Mouse (Mus musculus) testis, postnatal 10 days (tissue): ENCODE measurements around the gene Gramd4.

Experiments
- DNase-seq: peaks from one replicate; pipeline ENCODE4 v3.0.0; 2021; ENCODE audit warnings: low spot score

The Gramd4 gene

GRCm38 (mm10) chr15:86070368-86070767 is 12.9 kb downstream of the Gramd4 start:
- no peak for DNase-seq

DNA sequence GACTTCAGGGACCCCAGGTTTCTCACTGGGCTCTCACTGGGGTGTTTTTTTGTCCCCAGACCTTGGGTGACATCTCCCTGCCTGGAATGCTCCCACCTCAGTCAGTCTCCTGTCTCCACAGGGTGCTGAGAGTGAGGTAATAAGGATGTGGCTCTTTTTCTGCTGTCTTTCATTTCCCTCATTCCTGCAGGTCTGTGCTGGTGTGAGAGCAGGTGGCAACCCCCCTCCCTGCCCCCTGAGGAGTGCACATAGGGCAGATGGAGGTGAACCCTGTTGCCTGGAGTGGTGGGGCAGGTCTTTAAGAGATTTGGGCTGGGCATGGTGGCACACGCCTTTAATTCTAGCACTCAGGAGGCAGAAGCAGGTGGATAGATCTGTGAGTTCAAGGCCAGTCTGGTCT is 13.7 kb downstream of the Gramd4 start:
- DNase-seq, result no peak

DNA sequence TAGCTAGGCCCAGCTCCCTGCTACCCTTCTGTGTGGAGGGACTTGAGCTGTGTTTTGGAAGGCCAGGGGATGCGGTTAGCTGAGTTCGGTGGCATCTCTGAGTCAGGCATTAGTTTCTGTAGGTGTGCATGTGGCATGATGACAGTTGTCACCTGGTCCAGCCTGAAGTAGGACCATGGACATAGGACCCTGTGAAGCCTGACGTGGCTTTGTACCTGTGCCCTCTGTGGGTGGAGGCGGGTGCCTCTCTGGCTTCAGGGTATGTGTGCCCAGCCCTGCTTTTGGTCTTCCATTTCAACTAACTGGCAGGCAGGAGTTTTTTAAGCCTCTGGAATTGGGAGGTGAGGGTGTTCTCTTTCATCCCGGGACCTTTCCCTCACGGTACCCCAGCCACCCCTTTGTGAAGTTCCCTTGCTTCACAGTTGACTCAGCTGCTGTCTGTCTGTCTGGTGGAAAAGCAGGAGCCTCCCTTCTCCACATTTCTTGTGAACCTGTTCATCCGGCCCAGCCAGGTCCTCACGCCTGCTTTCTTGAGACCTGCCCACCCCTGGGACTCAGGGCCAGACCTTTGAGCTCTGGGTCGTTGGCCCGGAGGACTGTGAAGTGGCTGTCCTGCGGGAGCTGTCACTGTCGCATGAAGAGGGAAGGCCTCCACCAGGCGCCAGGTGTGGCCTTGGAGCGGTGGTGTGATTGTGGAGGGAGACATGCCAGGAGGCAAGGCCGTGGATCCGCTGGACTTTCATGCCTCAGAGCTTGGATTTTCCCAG is 16.9 kb downstream of the Gramd4 start:
- DNase-seq, result no peak

DNA sequence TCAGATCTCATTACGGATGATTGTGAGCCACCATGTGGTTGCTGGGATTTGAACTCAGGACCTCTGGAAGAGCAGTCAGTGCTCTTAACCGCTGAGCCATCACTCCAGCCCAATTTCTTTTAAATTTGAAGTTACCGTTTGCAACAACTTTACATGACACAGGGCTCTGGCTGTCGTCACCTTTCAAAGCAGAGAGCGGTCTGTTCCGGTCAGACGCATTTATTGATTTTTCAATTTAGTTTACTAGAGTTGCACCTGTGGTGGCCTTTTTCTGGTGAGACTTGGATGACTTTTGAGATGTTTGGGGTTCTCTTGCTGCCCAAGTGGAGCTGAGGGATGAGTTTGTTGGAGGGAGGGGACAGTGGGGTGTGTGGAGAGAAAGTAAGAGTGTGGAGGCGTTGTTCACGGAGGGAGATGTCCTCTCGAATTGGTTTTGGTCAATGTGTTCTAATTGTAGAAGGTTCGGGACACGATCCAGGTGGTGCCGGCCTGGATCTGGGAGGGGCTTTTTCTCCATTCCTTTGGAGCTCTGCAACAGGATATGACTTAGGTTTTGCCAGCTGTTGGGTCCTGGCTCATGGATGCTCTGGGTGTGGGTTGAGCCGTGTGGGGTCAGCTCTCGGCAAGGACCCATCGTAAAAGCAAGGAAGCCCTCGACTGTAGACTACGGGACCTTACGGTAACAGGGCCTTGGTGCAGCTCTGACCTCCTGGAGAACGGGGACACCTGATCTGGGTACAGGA is 18.0 kb downstream of the Gramd4 start:
- no peak for DNase-seq

- no peak for DNase-seq
These were observed 18.5 kb downstream of the Gramd4 start for GRCm38 (mm10) chr15:86076048-86076315.

DNA sequence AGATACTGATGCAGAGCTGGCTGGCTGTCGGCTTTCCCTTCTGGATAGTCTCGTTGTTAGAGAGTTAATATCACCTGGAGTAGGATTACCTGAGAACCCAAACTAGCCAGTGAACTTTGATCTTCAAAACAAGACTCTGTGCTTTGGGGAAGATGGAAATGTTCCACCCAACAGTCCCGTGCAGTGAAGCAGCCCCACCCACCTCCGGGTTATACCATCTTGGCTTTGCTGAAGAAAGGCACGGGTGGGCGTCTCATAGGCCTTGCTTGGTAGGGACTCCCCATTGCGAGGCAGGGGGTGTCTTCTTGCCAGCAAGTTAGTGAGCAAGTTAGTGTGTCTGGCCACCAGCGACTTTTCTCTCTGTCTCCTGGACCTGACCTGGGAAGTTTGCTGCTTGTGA is 18.9 kb downstream of the Gramd4 start:
- no peak for DNase-seq

DNA sequence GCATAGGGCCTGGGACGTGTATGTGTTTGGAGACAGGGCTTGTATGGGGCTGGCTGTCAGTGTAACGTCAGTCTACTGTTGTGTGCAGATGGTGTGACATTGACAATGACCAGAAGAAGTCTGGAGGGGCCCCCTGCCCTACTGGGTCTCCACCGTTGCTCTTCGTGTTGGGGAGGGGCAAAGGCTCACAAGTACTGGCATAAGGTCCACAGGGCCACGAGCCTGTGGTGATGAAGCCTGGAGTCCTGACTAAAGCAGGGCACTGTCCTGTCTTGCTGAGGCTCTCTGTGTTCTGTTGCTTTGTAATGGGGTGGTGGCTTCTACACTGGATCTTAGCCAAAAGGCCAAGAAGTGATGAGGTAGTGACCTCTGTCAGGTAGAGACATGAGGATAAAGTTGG is 20.4 kb downstream of the Gramd4 start:
- no peak for DNase-seq

DNA sequence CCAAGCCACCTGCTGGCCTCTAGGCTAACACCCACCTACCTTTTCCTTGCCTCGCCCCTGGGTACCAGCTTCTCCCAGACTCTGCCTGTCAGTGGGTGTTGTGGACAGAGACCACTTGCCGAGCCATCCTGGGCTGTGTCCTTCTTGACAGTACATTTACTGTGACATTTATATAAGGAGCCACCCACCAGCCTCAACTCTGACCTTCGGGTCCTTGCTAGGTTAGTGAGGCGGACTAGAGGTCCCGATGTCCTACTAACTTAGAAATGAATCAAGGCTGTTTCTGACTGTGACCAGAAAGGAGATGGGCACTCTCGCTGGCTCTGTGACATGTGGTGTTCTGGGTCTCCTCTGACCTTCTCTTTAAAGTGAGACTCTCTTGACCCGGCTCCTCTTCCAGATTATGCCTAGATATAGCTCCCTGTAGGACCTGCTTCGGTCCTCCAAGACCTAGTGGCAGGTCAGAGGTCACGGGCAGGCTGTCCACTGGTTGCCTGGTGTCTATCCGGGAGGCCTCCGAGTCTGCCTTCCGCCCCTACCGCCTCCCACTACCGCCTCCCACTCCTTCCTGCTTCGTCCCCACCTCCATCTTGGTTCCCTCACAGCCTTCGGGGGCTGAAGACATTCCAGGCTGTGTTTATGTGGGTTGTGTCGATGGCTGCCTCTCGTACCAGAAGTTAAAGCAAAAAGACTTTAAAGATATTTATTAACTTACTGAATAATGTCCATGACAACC is 21.2 kb downstream of the Gramd4 start:
- DNase-seq, result no peak

DNA sequence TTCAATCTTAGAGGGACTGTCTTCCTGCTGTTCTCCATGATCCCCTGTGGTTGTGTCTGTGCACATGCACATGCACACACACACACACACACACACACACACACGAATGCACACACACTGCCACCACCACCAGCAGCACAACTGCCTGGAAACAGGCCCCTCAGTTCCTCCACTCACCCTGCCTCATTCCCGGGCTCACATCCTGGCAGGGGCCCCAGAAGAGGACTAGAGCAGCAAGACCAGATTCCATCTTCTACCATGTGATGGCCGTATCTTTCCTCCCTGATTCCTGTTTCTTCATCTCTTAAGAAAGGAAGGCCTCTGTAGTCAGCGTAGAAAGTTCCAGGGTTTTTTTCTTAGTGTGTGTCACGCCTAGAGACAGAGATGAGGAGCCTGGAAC is 22.0 kb downstream of the Gramd4 start:
- no peak for DNase-seq

DNA sequence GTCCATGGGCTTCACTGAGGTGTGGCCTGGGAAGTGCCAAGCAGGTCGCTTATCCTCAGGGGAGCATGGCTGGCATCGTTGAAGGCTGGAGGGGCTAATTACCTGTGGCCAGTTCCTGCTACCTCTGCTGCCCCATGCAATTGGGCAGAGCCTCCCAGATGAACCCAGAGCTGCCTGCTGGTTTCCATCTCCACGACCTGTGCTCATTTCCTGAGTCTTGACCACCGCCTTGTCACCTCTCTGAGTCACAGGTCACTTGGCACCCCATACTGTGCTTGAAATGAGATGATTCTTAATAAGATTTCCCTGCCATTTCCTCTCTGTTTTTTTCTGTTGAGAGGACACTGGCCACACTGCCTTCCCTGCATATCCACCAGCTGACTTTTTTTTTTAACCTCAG is 22.4 kb downstream of the Gramd4 start:
- DNase-seq, result no peak

DNA sequence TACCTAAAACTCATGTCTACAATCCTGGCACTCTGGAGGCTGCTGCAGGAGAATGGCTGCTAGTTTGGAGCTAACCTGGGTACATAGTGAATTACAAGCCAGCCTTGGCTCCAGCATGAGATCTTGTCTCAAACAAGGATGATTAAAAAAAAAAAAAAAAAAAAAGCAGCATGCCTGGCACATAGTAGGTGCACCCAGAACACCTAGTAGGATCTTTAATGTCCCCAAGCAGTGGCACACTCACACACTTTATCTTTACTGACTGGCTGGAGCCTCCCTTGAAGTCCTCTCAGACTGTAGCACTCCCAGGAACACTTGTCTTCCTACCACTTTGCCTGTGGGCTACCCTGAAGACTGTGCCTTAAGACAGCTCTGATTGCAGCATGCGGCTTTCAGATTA is 22.9 kb downstream of the Gramd4 start:
- DNase-seq, result no peak

DNA sequence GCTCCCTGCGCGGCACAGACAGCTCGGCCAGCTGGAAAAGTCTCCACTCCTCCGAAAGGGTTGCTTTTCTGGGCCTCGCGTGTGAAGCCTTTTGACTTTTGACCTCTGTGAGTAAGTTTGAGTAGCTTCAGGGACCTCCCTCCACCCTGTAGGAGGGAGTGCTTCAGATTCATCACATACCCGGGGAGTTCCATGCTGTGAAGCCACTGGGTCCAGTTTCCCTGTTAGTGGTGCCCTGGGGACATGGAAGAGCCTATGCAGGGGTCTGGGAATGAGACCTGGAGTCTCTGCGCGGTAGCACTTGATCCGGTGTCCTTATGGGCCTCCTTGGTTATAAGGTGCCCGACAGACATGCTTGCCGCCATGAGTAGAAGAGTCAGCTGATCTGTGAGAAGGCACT is 24.2 kb downstream of the Gramd4 start:
- DNase-seq, result no peak

DNA sequence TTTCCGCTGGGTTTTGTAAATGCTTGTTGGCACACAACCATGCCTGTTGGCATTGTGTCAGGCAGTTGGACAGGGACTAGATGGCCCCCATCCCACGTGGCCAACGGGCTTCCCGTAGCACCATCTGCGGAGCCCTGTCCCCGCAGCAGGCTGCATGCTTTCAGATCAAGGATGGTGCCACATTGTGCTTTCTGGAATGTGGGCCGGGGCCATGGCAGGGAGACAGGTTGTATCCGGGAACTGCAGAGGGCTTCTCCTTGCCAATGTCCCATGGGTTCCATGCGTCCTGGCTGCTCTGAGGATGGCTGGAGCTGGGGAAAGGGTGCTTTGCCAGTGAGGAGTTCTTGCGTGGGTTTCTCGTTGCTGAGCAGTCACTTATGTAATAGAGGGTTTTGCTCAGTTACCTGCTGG is 25.1 kb downstream of the Gramd4 start:
- DNase-seq, result no peak

DNA sequence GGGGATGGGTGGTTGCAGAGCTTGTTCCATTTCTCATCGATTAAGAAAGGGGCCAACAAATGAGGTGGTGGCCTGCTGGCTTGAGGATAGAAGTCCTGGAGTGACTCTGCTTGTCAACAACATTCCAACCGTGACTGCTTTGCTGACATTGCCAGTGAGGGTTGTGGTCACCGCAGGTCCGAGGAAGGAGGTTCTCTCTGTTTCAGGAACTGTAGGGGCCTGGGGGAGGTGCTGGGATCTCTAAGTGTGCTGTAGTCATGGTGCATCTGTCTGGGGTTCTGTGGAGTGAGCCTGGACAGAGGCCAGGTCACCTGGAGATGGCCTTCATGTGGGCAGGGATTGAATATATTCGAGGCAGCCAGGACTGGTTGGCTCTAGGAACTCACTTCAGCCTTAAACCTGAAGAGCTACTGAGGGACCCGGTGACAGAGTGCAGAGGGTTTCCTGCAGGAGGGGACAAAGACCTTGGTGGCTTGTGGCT is 25.8 kb downstream of the Gramd4 start:
- no peak for DNase-seq

DNA sequence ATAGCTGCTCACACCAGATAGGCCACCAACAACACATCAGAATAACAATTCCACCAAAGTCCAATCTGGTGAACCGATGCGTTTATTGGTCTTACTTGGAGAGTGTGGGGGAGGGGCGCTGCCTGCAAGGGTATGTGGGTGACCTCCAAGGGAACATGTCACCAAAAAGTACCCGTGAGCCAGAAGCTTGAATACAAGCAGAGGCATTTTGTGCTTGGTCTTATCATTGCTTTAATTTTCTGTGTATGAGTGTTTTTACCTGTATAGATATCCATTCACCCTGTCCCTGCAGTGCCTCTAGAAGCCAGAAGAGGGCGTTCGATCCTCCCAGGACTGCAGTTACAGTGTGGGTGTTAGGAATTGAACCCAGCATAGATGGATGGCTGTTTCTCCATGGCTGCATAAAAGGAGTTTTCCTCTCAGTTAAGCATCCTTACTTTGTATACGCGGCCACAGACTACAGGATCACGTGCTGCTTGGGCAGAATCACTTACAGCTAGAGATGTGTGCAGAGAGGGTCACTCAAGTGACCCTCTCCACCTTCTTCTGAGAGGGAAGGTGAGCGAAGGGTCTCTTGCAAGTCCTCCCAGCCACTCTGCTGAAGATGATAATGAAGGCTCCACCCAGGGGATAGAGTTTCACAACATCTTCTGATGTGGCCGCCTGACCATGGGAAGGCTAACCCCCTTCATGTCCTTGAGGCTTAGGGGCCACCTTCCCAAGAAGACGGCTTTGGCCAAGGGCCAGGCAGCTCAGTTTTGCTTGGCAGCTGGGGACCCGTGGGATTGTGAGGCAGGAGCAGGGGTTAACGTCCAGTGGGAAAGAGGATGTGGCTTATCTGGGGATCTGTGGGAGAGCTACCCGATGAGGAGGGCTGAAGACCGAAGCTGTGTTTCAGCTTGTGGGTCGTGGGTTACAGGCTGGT is 28.1 kb downstream of the Gramd4 start:
- peak; percentile 79 for DNase-seq

DNA sequence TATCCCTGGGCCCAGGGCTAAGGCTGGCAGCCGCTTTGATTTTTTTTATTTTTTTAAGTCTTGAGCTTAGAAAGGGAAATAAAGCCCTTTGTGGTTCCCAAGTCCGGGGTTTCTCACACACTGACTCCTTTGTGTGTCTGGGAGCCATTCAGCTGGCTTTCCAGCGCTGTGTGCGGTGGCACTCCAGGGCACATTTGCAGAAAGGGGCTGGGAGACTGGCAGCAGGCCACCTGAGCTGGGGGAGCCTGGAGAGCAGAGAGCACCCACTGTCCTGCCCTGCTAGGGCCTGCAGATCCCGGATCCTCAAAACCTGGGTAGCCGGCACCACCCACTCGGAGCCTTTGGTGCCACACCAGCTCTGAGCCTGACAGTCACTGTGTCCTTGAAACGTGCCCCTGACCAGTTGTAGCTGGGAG is 28.8 kb downstream of the Gramd4 start:
- peak; percentile 72 for DNase-seq

DNA sequence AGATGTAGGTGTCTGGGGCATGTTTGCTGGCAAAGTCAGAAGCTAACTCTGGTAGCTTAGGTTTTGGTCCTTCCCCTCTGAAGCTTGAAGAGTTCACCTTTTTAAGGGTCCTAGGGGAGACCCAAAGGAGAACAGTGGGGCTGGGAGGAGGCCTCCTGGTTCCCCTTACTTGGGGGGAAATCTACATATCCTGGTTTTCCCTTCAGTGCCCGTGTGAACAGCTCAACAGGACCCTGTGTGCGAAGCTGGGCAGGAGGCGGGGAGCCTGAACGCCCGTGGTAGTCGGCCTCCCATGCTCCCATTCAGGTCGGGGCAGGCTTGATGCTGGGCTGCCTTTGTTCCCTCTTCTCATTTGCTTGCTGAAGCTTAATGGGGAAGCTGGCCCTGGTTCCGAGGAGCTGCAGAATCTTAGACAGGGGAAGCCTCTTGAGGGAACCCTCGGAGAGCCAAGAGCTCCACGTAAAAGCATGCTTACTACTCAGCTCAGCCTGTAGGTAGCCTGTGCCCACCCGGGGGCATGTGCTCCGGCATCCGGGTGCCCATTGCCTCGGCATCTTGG is 30.2 kb downstream of the Gramd4 start:
- no peak for DNase-seq

GRCm38 (mm10) chr15:86088266-86088790 is 30.8 kb downstream of the Gramd4 start:
- DNase-seq, result no peak

DNA sequence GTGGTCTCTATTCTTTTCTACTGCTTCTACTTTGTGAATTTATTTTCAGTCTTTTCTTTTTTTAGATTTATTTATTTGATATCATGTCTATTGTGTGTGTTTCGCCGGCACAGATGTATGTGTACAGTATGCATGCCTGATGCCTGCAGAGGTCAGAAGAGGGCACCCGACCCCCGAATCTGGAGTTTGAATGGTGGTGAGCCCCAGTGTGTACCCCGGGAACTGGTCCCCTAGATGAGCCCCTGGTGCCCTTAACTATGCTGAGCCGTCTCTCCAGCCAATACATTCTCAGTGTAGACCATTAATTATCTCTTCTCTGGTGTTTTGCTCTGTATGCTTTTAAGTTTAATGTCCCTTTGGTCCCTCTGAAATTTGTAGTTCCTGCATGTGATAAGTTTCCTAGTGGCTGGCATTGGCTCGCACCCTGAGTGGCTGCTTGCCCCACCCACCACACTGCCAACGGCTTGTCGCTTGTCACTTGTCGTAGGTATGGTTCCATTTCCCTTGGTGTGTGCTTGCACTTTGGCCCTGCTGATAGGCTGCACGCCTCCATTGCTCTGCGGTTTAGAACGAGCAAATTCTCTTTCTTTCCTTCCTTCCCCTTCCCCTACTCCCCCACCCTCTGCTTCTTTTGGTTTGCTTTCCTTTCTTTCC is 31.7 kb downstream of the Gramd4 start:
- DNase-seq, result no peak

DNA sequence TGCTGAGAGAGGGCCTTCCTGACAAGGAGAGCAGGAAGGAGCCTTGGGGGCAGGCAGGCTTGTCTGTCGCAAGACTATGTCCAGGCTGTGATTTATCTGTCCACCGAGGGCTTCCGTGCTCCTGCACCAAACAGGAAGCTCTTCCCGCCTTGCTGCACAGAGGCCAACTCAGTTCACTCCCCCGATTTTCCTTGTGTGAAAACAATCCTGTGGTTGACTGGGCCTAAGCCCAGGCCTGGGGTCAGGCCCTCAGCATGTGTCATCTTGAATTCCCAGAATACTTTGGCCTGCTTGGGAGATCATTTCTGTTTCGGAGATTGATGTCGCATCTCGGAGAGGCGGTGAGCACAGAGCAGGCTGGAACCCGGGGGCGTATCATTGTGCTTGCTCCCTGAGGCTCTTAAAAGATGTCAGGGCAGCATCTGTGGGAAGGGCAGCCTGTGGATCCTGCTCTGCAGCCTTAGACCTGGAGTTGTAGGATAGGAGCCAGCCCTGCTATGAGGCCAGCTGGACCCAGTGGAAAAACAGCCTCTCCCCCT is 32.6 kb downstream of the Gramd4 start:
- DNase-seq, result peak; percentile 60

DNA sequence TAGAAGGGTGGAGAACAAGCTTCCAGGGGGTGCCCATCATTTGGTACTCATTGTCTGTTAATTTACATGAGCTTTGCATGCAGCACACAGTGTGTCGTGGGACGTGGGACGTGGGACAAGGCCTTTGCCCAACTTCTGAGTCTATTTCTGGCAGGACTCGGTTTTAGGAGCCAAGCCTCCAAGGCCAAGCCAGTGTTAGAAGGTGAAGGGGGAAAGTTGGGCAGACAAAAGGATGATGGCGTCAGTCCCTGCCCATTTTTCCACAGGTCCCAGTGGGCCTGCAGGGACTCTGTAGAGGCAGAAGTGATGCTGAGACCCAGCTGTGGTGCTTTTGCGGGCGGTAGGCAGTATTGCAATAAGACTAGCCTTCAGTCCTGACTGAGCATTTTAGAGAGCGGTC is 33.1 kb downstream of the Gramd4 start:
- no peak for DNase-seq
